Mouse (Mus musculus): ENCODE data around the gene Eps8l2.
A peak's percentile ranks its signal among the peaks of the same experiment; 100 is the strongest.
"Not testable (repeated sequence)": the region's sequence is repeated elsewhere in the genome, so short reads cannot be mapped to it uniquely, and the experiment has no call there.

Gene Eps8l2

GRCm38 (mm10) chr7:141367358-141367757 lies 28.7 kb downstream of the Eps8l2 start:
- no peak for DNase-seq

GRCm38 (mm10) chr7:141369918-141370317 lies 31.2 kb downstream of the Eps8l2 start:
- no peak for DNase-seq

- no peak for DNase-seq
Measured at GRCm38 (mm10) chr7:141371942-141372595, 33.4 kb downstream of the Eps8l2 start.

GRCm38 (mm10) chr7:141373611-141374010 lies 34.9 kb downstream of the Eps8l2 start:
- peak in 1 of 2 experiments; percentile 50 for DNase-seq

GRCm38 (mm10) chr7:141374399-141374798 lies 35.7 kb downstream of the Eps8l2 start:
- no peak for DNase-seq

- no peak for DNase-seq
Measured at GRCm38 (mm10) chr7:141379584-141379983, 40.9 kb downstream of the Eps8l2 start.

- DNase-seq, result no peak
Measured at GRCm38 (mm10) chr7:141381068-141381835, 42.6 kb downstream of the Eps8l2 start.

GRCm38 (mm10) chr7:141387807-141388486 lies 49.3 kb downstream of the Eps8l2 start:
- DNase-seq, result no peak

- no peak for DNase-seq
Measured at GRCm38 (mm10) chr7:141388487-141389109, 49.9 kb downstream of the Eps8l2 start.

GRCm38 (mm10) chr7:141390326-141391259 lies 51.9 kb downstream of the Eps8l2 start:
- no peak for DNase-seq

GRCm38 (mm10) chr7:141391625-141392551 lies 53.2 kb downstream of the Eps8l2 start, which contains the start of gene Taldo1:
Taldo1 (plus strand) TSS chr7:141392199.
- peak; percentile 96 to 97 for DNase-seq

GRCm38 (mm10) chr7:141392552-141393222 lies 54.0 kb downstream of the Eps8l2 start:
- no peak for DNase-seq

GRCm38 (mm10) chr7:141394158-141394557 lies 55.5 kb downstream of the Eps8l2 start:
- DNase-seq, result no peak

- peak; percentile 77 to 88 for DNase-seq
Measured at GRCm38 (mm10) chr7:141394771-141395170, 56.1 kb downstream of the Eps8l2 start.

GRCm38 (mm10) chr7:141395348-141395747 lies 56.7 kb downstream of the Eps8l2 start:
- DNase-seq, result no peak

GRCm38 (mm10) chr7:141403305-141403704 lies 64.6 kb downstream of the Eps8l2 start:
- DNase-seq, result peak; percentile 60 to 76

- DNase-seq, result no peak
Measured at GRCm38 (mm10) chr7:141405466-141405865, 66.8 kb downstream of the Eps8l2 start.

- not testable (repeated sequence) for DNase-seq
Measured at GRCm38 (mm10) chr7:141407670-141408069, 69.0 kb downstream of the Eps8l2 start.

- DNase-seq, result peak; percentile 98
Measured at GRCm38 (mm10) chr7:141408833-141409232, 70.2 kb downstream of the Eps8l2 start.

- no peak for DNase-seq
Measured at GRCm38 (mm10) chr7:141410631-141411030, 72.0 kb downstream of the Eps8l2 start.
